Mouse (Mus musculus) CD4-positive naive resting alpha-beta T cell, adult 76 days (primary cell): ENCODE measurements around the gene Gm14180. TPM values are rescaled to one million over a fixed set of nuclear protein-coding genes. Genes with fewer than 3 reads are reported as not detected.

Experiments
- total RNA-seq: library from RNA; stranded (reverse); gene quantifications from one replicate; pipeline ENCODE4 v1.2.4, GENCODE M21; 2023

Gene Gm14180
- not detected for total RNA-seq

DNA sequence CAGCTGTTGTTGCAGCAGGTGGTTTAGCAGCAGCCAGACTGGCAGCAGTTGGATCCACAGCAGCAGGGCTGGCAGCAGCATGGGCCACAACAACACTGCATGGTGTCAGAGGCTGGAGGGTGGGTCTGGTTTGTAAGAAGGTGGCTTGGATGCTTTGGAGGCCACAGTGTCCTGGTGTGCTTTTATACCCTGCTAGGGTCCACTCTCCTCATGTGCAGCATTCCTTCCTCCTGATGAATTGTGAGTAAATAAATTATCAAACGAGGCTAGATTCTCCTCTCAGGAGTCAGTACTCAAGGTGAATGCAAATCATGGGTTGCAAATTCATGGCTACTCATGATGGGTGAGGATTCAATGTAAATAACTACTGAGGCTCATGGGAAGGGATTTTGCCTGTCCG, at the start of gene Gm14180:
Gm14180 (minus strand) TSS at position 101 of the 400 bp plus-strand sequence.

DNA sequence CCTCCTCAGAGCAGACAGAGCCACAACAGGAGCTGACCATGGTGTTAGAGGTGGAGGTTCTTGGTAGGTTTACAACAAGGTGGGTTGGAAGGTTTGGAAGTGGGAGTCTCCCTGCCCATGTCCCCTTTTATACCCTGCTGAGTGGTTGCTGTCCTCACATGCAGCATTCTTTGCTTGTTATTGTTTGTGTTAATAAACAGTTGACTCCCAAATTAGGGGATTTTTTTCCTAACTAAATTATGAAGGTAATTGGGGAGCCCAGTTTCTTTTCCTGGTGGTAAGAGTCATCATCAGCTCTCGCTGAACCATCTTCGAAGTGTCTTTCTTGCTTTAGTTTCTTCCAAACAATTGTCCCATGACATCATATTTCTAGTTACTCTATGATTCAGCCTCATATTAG, 46.5 kb upstream of the Gm14180 start, which contains the start of gene Krtap4-8:
Krtap4-8 (minus strand) TSS at position 101 of the 400 bp plus-strand sequence.

DNA sequence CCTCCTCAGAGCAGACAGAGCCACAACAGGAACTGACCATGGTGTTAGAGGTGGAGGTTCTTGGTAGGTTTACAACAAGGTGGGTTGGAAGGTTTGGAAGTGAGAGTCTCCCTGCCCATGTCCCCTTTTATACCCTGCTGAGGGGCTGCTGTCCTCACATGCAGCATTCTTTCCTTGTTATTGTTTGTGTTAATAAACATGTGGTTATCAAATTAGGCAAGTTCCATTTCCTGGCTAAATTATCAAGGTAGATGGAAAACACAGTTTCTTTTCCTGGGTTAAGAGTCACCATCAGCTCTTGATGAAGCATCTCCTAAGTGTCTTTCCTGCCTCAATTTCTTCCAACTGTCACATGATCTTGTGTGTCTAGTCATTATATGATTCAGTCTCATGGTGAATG, 38.7 kb upstream of the Gm14180 start, which contains the start of gene Gm11595:
Gm11595 (minus strand) TSS at position 101 of the 400 bp plus-strand sequence.

DNA sequence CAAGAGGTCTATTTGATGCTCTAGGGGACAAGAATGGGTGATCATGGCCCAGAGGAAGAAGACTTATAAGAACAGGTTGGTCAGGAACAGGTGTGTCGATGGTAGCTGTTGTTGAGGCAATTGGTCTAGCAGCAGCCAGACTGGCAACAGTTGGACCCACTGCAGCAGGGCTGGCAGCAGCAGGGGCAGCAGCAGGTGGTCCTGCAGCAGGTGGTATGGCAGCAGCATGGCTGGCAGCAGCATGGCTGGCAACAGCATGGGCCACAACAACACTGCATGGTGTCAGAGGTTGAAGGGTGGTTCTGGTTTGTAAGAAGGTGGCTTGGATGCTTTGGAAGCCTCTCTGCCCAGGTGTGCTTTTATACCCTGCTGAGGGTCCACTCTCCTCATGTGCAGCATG, 43.6 kb downstream of the Gm14180 start, which contains the start of gene Gm14190:
Gm14190 (minus strand) TSS at position 278 of the 400 bp plus-strand sequence.

Other genes starting within 250 kb of the Gm14180 start
- not detected for gene Krt23, start 241.2 kb downstream of the Gm14180 start, total RNA-seq
- not detected for gene Krt39, start 213.0 kb downstream of the Gm14180 start, total RNA-seq
- not detected for gene Krt40, start 191.1 kb downstream of the Gm14180 start, total RNA-seq
- not detected for gene Krtap3-3, start 183.4 kb downstream of the Gm14180 start, total RNA-seq
- gene Krtap3-2, start 177.4 kb downstream of the Gm14180 start, total RNA-seq, result not detected
- not detected for gene Gm11939, start 174.8 kb downstream of the Gm14180 start, total RNA-seq
- gene Krtap3-1, start 167.7 kb downstream of the Gm14180 start, total RNA-seq, result not detected
- gene Krtap1-5, start 153.3 kb downstream of the Gm14180 start, total RNA-seq, result not detected
- not detected for gene Krtap1-4, start 150.6 kb downstream of the Gm14180 start, total RNA-seq
- gene Krtap1-3, start 143.0 kb downstream of the Gm14180 start, total RNA-seq, result not detected
- not detected for gene Krtap9-3, start 136.2 kb downstream of the Gm14180 start, total RNA-seq
- gene Gm11938, start 131.0 kb downstream of the Gm14180 start, total RNA-seq, result not detected
- gene Gm11937, start 124.1 kb downstream of the Gm14180 start, total RNA-seq, result not detected
- not detected for gene Krtap2-4, start 119.4 kb downstream of the Gm14180 start, total RNA-seq
- gene Gm11562, start 113.9 kb downstream of the Gm14180 start, total RNA-seq, result not detected
- not detected for gene Krtap4-1, start 106.1 kb downstream of the Gm14180 start, total RNA-seq
- gene Krtap4-2, start 99.2 kb downstream of the Gm14180 start, total RNA-seq, result not detected
- not detected for gene Krtap4-7, start 90.2 kb downstream of the Gm14180 start, total RNA-seq
- not detected for gene Gm11555, start 84.1 kb downstream of the Gm14180 start, total RNA-seq
- gene Gm11563, start 75.3 kb downstream of the Gm14180 start, total RNA-seq, result not detected
- gene Krtap4-6, start 68.3 kb downstream of the Gm14180 start, total RNA-seq, result not detected
- gene Gm14190, start 43.5 kb downstream of the Gm14180 start, total RNA-seq, result not detected
- gene Gm11595, start 38.6 kb upstream of the Gm14180 start, total RNA-seq, result not detected
- not detected for gene Krtap4-8, start 46.4 kb upstream of the Gm14180 start, total RNA-seq
- not detected for gene Krtap4-9, start 50.9 kb upstream of the Gm14180 start, total RNA-seq
- not detected for gene Gm11596, start 59.2 kb upstream of the Gm14180 start, total RNA-seq
- gene Gm11569, start 64.6 kb upstream of the Gm14180 start, total RNA-seq, result not detected
- gene Gm11554, start 70.2 kb upstream of the Gm14180 start, total RNA-seq, result not detected
- not detected for gene Krtap4-13, start 75.6 kb upstream of the Gm14180 start, total RNA-seq
- gene Gm11564, start 81.4 kb upstream of the Gm14180 start, total RNA-seq, result not detected
- gene 2300003K06Rik, start 103.8 kb upstream of the Gm14180 start, total RNA-seq, result not detected
- gene Krtap4-16, start 117.3 kb upstream of the Gm14180 start, total RNA-seq, result not detected
- gene Gm11568, start 123.6 kb upstream of the Gm14180 start, total RNA-seq, result not detected
- not detected for gene Gm11559, start 130.2 kb upstream of the Gm14180 start, total RNA-seq
- gene Krtap9-1, start 139.1 kb upstream of the Gm14180 start, total RNA-seq, result not detected
- not detected for gene Gm11567, start 144.9 kb upstream of the Gm14180 start, total RNA-seq
- gene Krtap31-1, start 173.6 kb upstream of the Gm14180 start, total RNA-seq, result not detected
- not detected for gene Gm11565, start 180.5 kb upstream of the Gm14180 start, total RNA-seq
- gene Krtap31-2, start 202.0 kb upstream of the Gm14180 start, total RNA-seq, result not detected
- gene Krtap9-5, start 214.2 kb upstream of the Gm14180 start, total RNA-seq, result not detected
- not detected for gene Krtap29-1, start 244.8 kb upstream of the Gm14180 start, total RNA-seq